Mouse (Mus musculus): ENCODE data around the gene Plekhh3. TPM values are rescaled to one million over a fixed set of nuclear protein-coding genes. Genes with fewer than 3 reads are reported as not detected.

The Plekhh3 gene
- polyA plus RNA-seq, 1 experiment from 2014 or later = 17.1 TPM

DNA sequence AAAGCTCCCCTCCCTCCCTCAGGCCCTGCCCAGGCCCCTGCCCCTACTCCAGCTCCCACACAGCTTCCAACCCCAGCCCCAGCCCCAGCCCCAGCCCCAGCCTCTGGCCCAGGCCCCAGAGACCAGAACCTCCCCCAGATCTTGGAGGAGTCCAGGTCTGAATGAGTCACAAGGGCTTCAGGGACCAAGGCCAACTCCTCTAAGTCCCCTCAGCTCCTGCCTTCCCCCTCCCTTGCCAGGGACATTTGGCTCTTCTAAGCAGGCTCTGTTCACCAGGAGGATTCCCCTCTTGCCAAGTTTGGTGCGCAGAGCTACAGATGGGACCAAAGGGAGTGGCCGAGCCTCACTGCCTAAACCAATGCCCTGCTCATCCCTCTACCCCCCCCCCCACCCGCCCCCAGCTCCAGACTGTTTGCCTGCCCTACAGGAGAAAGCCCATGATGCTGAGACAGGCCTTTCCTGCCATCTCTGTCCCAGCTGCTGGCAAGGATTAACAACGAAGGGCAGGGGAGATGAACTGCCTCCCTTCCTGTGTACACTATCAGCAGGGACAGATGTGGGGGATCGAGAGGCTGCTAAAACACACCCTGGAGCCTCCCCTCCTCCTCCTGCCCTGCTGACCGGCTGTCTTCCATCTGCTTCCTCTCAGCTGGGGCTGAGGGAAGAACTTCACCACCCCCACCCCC lies 18.5 kb upstream of the Plekhh3 start:
- Histone ChIP-seq H3K9ac (ENCODE audit: low read length) (peak overlapping the region; percentile 8; the same call in 1 of the 2 replicates), H3K4me2 (ENCODE audit: low read depth, low read length) (0 out of 2 replicates have a peak overlapping the region, but pooled peaks have one; percentile 4)
- 13% methylated on average over 6 of the region's 6 CpGs for WGBS

DNA sequence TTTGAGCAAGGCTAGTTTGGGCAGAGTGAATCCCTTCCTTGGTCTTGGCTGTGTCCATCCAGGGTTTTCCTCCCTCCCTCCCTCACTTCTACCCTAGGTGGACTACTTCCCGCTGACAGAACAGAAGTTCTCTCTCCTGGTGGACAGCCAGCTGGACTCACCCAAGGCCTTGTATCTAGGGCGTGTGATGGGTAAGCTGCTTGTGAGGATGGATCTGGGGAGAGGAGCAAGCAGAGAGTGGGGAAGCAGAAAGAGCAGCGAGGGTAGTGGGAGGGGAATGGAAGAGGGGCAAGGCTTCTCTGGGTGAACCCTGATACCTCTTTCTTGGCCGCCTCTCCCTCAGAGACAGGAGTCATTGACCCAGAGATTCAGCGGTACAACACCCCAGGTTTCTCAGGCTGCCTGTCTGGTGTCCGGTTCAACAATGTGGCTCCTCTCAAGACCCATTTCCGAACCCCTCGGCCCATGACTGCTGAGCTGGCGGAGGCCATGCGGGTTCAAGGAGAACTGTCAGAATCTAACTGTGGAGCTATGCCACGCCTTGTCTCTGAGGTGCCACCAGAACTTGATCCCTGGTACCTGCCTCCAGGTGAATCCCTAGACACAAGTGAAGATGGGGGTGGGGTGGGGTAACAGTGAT lies 17.1 kb upstream of the Plekhh3 start:
- Histone ChIP-seq H3K27ac (ENCODE audit: low read length) (peak overlapping the region; percentile 90), H3K36me3 (ENCODE audit: control insufficient read depth, insufficient read depth, low read length) (no peaks in the 10 kb centered on the region), H3K9ac (ENCODE audit: low read length) (no peak overlapping the region), H3K4me2 (ENCODE audit: low read depth, low read length) (no peak overlapping the region), H3K4me3 (ENCODE audit: low read length) (no peak overlapping the region), H3K4me1 (replicated peaks; ENCODE audit: control insufficient read depth, insufficient read depth, low read length) (peaks cover 22% of the 10 kb centered on the region), H3K27me3 (ENCODE audit: control insufficient read depth, insufficient read depth, low read depth, low read length) (no peaks in the 10 kb centered on the region), H3K9me3 (ENCODE audit: control insufficient read depth, low read length) (no peaks in the 10 kb centered on the region)
- no peak for ATAC-seq (ENCODE audit: low read depth)
- 77% methylated on average over 11 of the region's 11 CpGs for WGBS

More for the DNA sequence above, 18.5 kb upstream of the Plekhh3 start:
- peaks cover 22% of the 10 kb centered on the region for H3K4me1 ChIP-seq (replicated peaks; ENCODE audit: control insufficient read depth, insufficient read depth, low read length)
- no peaks in the 10 kb centered on the region for H3K9me3 ChIP-seq (ENCODE audit: control insufficient read depth, low read length)
- no peaks in the 10 kb centered on the region for H3K27me3 ChIP-seq (ENCODE audit: control insufficient read depth, insufficient read depth, low read depth, low read length)
- no peak overlapping the region for H3K4me3 ChIP-seq (ENCODE audit: low read length)
- peak overlapping the region; percentile 90 for H3K27ac ChIP-seq (ENCODE audit: low read length)
- H3K36me3 ChIP-seq (ENCODE audit: control insufficient read depth, insufficient read depth, low read length) = no peaks in the 10 kb centered on the region
- ATAC-seq (ENCODE audit: low read depth) = peak; percentile 91

GRCm38 (mm10) chr11:101187541-101187940 lies 16.4 kb upstream of the Plekhh3 start:
- ATAC-seq (ENCODE audit: low read depth) = no peak
- peaks cover 22% of the 10 kb centered on the region for H3K4me1 ChIP-seq (replicated peaks; ENCODE audit: control insufficient read depth, insufficient read depth, low read length)
- no peaks in the 10 kb centered on the region for H3K36me3 ChIP-seq (ENCODE audit: control insufficient read depth, insufficient read depth, low read length)
- H3K9me3 ChIP-seq (ENCODE audit: control insufficient read depth, low read length) = no peaks in the 10 kb centered on the region
- H3K9ac ChIP-seq (ENCODE audit: low read length) = no peak overlapping the region
- H3K27me3 ChIP-seq (ENCODE audit: control insufficient read depth, insufficient read depth, low read depth, low read length) = no peaks in the 10 kb centered on the region
- H3K4me3 ChIP-seq (ENCODE audit: low read length) = no peak overlapping the region
- no peak overlapping the region for H3K27ac ChIP-seq (ENCODE audit: low read length)
- WGBS = 93% methylated on average over 5 of the region's 5 CpGs
- no peak overlapping the region for H3K4me2 ChIP-seq (ENCODE audit: low read depth, low read length)

DNA sequence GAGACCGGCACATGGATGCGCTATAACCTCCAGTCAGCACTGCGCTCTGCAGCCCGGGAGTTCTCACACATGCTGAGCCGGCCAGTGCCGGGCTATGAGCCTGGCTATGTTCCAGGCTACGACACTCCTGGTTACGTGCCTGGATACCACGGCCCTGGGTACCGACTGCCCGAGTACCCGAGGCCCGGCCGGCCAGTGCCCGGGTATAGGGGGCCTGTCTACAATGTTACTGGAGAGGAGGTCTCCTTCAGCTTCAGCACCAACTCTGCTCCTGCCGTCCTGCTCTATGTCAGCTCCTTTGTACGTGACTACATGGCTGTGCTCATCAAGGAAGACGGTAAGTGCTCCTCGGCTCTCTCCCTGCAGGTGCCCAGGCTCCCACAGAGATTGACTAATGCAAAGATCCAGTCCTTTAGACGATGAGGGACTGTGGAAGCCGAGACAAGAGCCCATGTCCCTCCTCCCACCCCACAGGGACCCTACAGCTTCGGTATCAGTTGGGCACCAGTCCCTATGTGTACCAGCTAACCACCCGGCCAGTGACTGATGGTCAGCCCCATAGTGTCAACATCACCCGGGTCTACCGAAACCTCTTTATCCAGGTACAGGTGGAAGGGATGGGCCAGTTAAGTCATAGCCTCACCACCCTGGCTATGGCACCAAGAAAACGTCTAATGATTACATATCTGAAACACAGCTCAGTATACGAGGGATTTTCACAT lies 15.5 kb upstream of the Plekhh3 start:
- no peaks in the 10 kb centered on the region for H3K36me3 ChIP-seq (ENCODE audit: control insufficient read depth, insufficient read depth, low read length)
- H3K4me3 ChIP-seq (ENCODE audit: low read length) = no peak overlapping the region
- H3K4me2 ChIP-seq (ENCODE audit: low read depth, low read length) = no peak overlapping the region
- no peak overlapping the region for H3K9ac ChIP-seq (ENCODE audit: low read length)
- no peaks in the 10 kb centered on the region for H3K27me3 ChIP-seq (ENCODE audit: control insufficient read depth, insufficient read depth, low read depth, low read length)
- no peak for ATAC-seq (ENCODE audit: low read depth)
- H3K4me1 ChIP-seq (replicated peaks; ENCODE audit: control insufficient read depth, insufficient read depth, low read length) = peaks cover 22% of the 10 kb centered on the region
- 80% methylated on average over 27 of the region's 27 CpGs for WGBS
- no peaks in the 10 kb centered on the region for H3K9me3 ChIP-seq (ENCODE audit: control insufficient read depth, low read length)
- H3K27ac ChIP-seq (ENCODE audit: low read length) = no peak overlapping the region

GRCm38 (mm10) chr11:101185441-101185840 lies 14.3 kb upstream of the Plekhh3 start:
- Histone ChIP-seq H3K9me3 (ENCODE audit: control insufficient read depth, low read length) (no peaks in the 10 kb centered on the region), H3K36me3 (ENCODE audit: control insufficient read depth, insufficient read depth, low read length) (no peaks in the 10 kb centered on the region), H3K9ac (ENCODE audit: low read length) (no peak overlapping the region), H3K27ac (ENCODE audit: low read length) (no peak overlapping the region), H3K4me3 (ENCODE audit: low read length) (no peak overlapping the region), H3K27me3 (ENCODE audit: control insufficient read depth, insufficient read depth, low read depth, low read length) (no peaks in the 10 kb centered on the region), H3K4me1 (replicated peaks; ENCODE audit: control insufficient read depth, insufficient read depth, low read length) (peaks cover 16% of the 10 kb centered on the region), H3K4me2 (ENCODE audit: low read depth, low read length) (no peak overlapping the region)
- ATAC-seq (ENCODE audit: low read depth) = no peak
- 90% methylated on average over 4 of the region's 4 CpGs for WGBS

DNA sequence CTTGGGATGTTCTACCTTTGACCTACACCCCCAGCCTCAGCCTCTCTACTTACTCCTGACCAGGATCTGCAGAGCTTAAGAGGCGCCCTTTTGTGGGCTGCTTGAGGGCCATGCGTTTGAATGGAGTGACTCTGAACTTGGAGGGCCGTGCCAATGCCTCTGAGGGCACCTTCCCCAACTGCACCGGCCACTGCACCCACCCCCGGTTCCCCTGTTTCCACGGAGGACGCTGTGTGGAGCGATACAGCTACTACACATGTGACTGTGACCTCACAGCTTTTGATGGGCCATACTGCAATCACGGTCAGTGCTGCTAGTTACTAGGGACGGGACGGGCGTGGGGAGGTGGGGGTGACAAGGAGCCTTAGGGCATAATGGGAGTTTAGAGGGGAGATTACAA lies 13.8 kb upstream of the Plekhh3 start:
- H3K27ac ChIP-seq (ENCODE audit: low read length) = no peak overlapping the region
- H3K4me1 ChIP-seq (replicated peaks; ENCODE audit: control insufficient read depth, insufficient read depth, low read length) = peaks cover 11% of the 10 kb centered on the region
- no peaks in the 10 kb centered on the region for H3K9me3 ChIP-seq (ENCODE audit: control insufficient read depth, low read length)
- no peak overlapping the region for H3K4me2 ChIP-seq (ENCODE audit: low read depth, low read length)
- H3K27me3 ChIP-seq (ENCODE audit: control insufficient read depth, insufficient read depth, low read depth, low read length) = no peaks in the 10 kb centered on the region
- ATAC-seq (ENCODE audit: low read depth) = no peak
- H3K9ac ChIP-seq (ENCODE audit: low read length) = no peak overlapping the region
- no peak overlapping the region for H3K4me3 ChIP-seq (ENCODE audit: low read length)
- 86% methylated on average over 12 of the region's 12 CpGs for WGBS
- H3K36me3 ChIP-seq (ENCODE audit: control insufficient read depth, insufficient read depth, low read length) = no peaks in the 10 kb centered on the region

DNA sequence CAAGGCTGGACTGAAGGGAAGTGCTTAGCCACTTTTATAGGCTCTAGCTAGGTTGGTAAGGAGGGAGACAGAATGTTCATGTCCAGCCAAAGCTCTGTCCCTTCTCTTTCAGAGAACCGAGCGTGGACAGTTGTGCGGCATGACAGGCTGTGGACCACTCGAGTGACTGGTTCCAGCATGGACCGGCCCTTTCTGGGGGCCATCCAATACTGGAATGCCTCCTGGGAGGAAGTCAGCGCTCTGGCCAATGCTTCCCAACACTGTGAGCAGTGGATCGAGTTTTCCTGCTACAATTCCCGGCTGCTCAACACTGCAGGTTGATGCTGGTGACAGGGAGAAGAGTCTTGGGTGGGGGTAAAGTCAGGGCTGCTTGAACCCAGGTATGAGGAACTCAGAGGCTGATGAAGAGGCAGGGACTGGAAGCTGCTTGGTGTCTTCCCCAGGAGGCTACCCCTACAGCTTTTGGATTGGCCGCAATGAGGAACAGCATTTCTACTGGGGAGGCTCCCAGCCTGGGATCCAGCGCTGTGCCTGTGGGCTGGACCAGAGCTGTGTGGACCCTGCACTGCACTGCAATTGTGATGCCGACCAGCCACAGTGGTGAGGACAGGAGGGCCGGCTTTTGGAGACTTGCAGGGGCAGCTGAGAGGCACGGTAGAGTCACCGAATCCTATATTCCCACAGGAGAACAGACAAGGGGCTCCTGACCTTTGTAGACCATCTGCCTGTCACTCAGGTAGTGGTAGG lies 11.8 kb upstream of the Plekhh3 start:
- Histone ChIP-seq H3K27me3 (ENCODE audit: control insufficient read depth, insufficient read depth, low read depth, low read length) (peaks cover 7% of the 10 kb centered on the region), H3K4me3 (ENCODE audit: low read length) (no peak overlapping the region), H3K36me3 (ENCODE audit: control insufficient read depth, insufficient read depth, low read length) (no peaks in the 10 kb centered on the region), H3K27ac (ENCODE audit: low read length) (no peak overlapping the region), H3K9ac (ENCODE audit: low read length) (no peak overlapping the region), H3K4me1 (replicated peaks; ENCODE audit: control insufficient read depth, insufficient read depth, low read length) (no peaks in the 10 kb centered on the region), H3K4me2 (ENCODE audit: low read depth, low read length) (no peak overlapping the region), H3K9me3 (ENCODE audit: control insufficient read depth, low read length) (no peaks in the 10 kb centered on the region)
- WGBS = 70% methylated on average over 14 of the region's 14 CpGs
- no peak for ATAC-seq (ENCODE audit: low read depth)

GRCm38 (mm10) chr11:101181961-101182360 lies 10.8 kb upstream of the Plekhh3 start:
- Histone ChIP-seq H3K4me1 (replicated peaks; ENCODE audit: control insufficient read depth, insufficient read depth, low read length) (no peaks in the 10 kb centered on the region), H3K27ac (ENCODE audit: low read length) (no peak overlapping the region), H3K36me3 (ENCODE audit: control insufficient read depth, insufficient read depth, low read length) (no peaks in the 10 kb centered on the region), H3K27me3 (ENCODE audit: control insufficient read depth, insufficient read depth, low read depth, low read length) (peaks cover 11% of the 10 kb centered on the region), H3K4me2 (ENCODE audit: low read depth, low read length) (no peak overlapping the region), H3K9ac (ENCODE audit: low read length) (no peak overlapping the region), H3K9me3 (ENCODE audit: control insufficient read depth, low read length) (no peaks in the 10 kb centered on the region), H3K4me3 (ENCODE audit: low read length) (no peak overlapping the region)
- 87% methylated on average over 11 of the region's 11 CpGs for WGBS
- no peak for ATAC-seq (ENCODE audit: low read depth)
